Mouse (Mus musculus) limb, embryonic 14.5 days (tissue): ENCODE data around the gene Plcb4. TPM values are rescaled to one million over a fixed set of nuclear protein-coding genes. Genes with fewer than 3 reads are reported as not detected.

Experiments
- ATAC-seq: fragments of 200-750 bp; cut with Nextera tagmentation; 2 replicates; pipeline ENCODE4 v1.8.0; 2017; ENCODE audit warnings: low read depth, moderate number of reproducible peaks, moderate TSS enrichment; ENCODE audit not compliant: low FRiP score
- DNase-seq: peaks from one replicate; pipeline ENCODE4 v3.0.0-alpha.2; 2015; ENCODE audit warnings: low spot score
- H3K27ac ChIP-seq: fragments of 300-500 bp; sonication (generic); replicated peaks from 2 replicates; pipeline ENCODE4 v1.5.1; 2014; ENCODE audit warnings: low read depth, mild to moderate bottlenecking, low read length, moderate library complexity, mixed read lengths
- H3K27me3 ChIP-seq: fragments of 300-500 bp; sonication (generic); 2 replicates; pipeline ENCODE4 v1.6.1; 2014; ENCODE audit warnings: low read length, mixed read lengths; ENCODE audit not compliant: control insufficient read depth, insufficient read depth
- H3K36me3 ChIP-seq: fragments of 300-500 bp; sonication (generic); 2 replicates; pipeline ENCODE4 v1.6.1; 2014; ENCODE audit warnings: mild to moderate bottlenecking, low read length, moderate library complexity, mixed read lengths; ENCODE audit not compliant: control insufficient read depth, insufficient read depth
- H3K4me1 ChIP-seq: fragments of 300-500 bp; sonication (generic); 2 replicates; pipeline ENCODE4 v1.6.1; 2014; ENCODE audit warnings: antibody characterized with exemption, low read length, mixed read lengths; ENCODE audit not compliant: control insufficient read depth, insufficient read depth
- H3K4me2 ChIP-seq: fragments of 300-500 bp; sonication (generic); replicated peaks from 2 replicates; pipeline ENCODE4 v1.6.1; 2014; ENCODE audit warnings: low read depth, mild to moderate bottlenecking, low read length, moderate library complexity; ENCODE audit not compliant: severe bottlenecking
- H3K4me3 ChIP-seq: fragments of 300-500 bp; sonication (generic); replicated peaks from 2 replicates; pipeline ENCODE4 v1.5.1; 2014; ENCODE audit warnings: low read length
- H3K9ac ChIP-seq: fragments of 300-500 bp; sonication (generic); 2 replicates; pipeline ENCODE4 v1.6.1; 2014; ENCODE audit warnings: mild to moderate bottlenecking, low read depth, low read length, moderate library complexity; ENCODE audit not compliant: severe bottlenecking
- H3K9me3 ChIP-seq: fragments of 300-500 bp; sonication (generic); 2 replicates; pipeline ENCODE4 v1.6.1; 2016; ENCODE audit warnings: low read length; ENCODE audit not compliant: control insufficient read depth
- POLR2A ChIP-seq: fragments of 200-500 bp; IDR thresholded peaks from 2 replicates; pipeline ENCODE4 v1.8.0; 2012; ENCODE audit warnings: inconsistent platforms, mild to moderate bottlenecking, moderate library complexity, borderline replicate concordance; ENCODE audit not compliant: insufficient read depth, insufficient read length; ENCODE audit errors: extremely low read depth
- WGBS: fragments of 180-500 bp; shearing (Covaris S2); extraction: QIAGEN DNeasy Blood & Tissue Kit; methylation state at CpG from one replicate; pipeline ENCODE4 v1.1.7; 2014; 5-methylcytosine and 5-hydroxymethylcytosine counted together
- polyA plus RNA-seq, 2 experiments: library from polyadenylated mRNA; depleted of rRNA in 1 of 2; stranded (reverse) in 1 of 2; unstranded in 1 of 2; fragments of >200 nt; fragmentation: Nextera tagmentation in 1 of 2; extraction: Ambion mirVana in 1 of 2; gene quantifications; 2 replicates each; pipeline versions ENCODE4 v1.2.1 to v1.2.3; 2012 to 2014

Plcb4 gene
- polyA plus RNA-seq, 2 experiments = 13.1 to 23.1 TPM

DNA sequence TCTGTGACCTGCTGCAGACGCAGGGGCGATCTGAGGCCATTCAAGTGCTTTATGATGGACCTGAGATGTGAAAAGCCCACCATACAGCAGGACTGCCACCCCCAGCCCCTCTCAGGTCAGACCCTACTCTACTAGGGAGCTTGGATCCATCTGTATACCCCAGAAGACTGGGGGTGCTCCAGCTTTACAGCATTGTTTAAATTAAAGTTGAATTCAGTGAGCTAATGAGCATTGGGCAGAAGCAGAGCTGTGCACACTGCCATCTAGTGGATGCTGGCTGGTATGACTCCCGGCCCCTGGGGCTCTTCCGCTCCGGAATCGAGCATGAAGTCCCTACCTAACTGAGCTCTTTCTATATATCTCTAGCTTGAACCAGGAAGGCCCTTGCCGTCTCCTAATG is 298.9 kb downstream of the Plcb4 start:
- no peaks in the 10 kb centered on the region for H3K4me1 ChIP-seq
- H3K36me3 ChIP-seq = peaks cover 2% of the 10 kb centered on the region; the same call in 1 of the 2 replicates
- 21% methylated on average over 7 of the region's 7 CpGs for WGBS
- H3K9ac ChIP-seq = no peak overlapping the region
- TF ChIP-seq POLR2A = no peak
- H3K27ac ChIP-seq = no peak overlapping the region
- no peaks in the 10 kb centered on the region for H3K27me3 ChIP-seq
- ATAC-seq = peak; percentile 56; the same call in 1 of the 2 replicates
- no peaks in the 10 kb centered on the region for H3K9me3 ChIP-seq
- H3K4me2 ChIP-seq = no peak overlapping the region
- H3K4me3 ChIP-seq = no peak overlapping the region
- DNase-seq = peak; percentile 83

DNA sequence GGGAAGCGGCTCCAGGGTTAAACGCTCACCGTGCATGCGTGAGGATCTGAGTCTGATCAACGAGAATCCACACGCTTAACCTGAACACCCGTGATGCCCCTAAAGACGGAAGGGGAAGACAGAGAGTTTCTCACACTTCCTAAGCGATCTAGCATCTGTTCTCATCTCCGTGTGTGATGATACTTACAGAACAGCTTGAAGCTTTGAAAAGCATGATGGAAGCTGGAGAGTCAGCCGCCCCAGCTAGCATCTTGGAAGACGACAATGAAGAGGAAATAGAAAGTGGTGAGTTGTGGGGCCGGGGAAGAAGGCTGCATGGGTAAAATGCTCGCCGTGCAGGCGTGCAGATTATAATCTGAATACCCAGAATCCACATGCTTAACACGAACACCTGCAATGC is 299.6 kb downstream of the Plcb4 start:
- 88% methylated on average over 17 of the region's 17 CpGs for whole genome bisulfite sequencing

DNA sequence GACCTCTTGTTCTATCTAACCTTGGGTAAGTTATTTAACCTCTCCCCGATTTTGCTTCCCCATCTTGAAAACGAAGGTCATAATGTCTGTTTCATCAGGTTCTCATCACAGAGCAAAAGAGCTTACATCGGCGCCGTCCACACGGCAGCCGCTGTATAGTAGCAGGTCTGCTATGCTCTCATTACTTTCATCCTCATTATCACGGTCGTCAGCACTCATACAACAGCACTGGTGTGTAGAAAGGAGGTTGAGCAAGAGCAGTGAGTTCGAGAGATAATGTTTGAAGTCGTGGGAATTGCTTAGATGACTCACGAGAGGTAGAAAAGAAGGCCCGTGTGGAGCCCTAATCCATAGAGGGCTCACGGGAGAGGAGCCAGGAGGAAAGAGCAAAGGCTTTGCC is 304.3 kb downstream of the Plcb4 start:
- no peaks in the 10 kb centered on the region for H3K4me1 ChIP-seq
- no peak overlapping the region for H3K27ac ChIP-seq
- H3K9me3 ChIP-seq = no peaks in the 10 kb centered on the region
- ATAC-seq (no peak), DNase-seq (no peak)
- H3K9ac ChIP-seq = no peak overlapping the region
- H3K36me3 ChIP-seq = peaks cover 4% of the 10 kb centered on the region; the same call in 1 of the 2 replicates
- 88% methylated on average over 14 of the region's 14 CpGs for WGBS
- no peak for TF ChIP-seq POLR2A
- no peaks in the 10 kb centered on the region for H3K27me3 ChIP-seq
- H3K4me2 ChIP-seq = no peak overlapping the region
- H3K4me3 ChIP-seq = no peak overlapping the region

More for the DNA sequence above, 299.6 kb downstream of the Plcb4 start:
- DNase-seq (no peak), ATAC-seq (no peak)
- Histone ChIP-seq H3K27ac (no peak overlapping the region), H3K4me1 (no peaks in the 10 kb centered on the region), H3K4me2 (no peak overlapping the region), H3K27me3 (no peaks in the 10 kb centered on the region), H3K4me3 (no peak overlapping the region), H3K9ac (no peak overlapping the region), H3K9me3 (no peaks in the 10 kb centered on the region), H3K36me3 (peaks cover 4% of the 10 kb centered on the region; the same call in 1 of the 2 replicates)
- no peak for TF ChIP-seq POLR2A

DNA sequence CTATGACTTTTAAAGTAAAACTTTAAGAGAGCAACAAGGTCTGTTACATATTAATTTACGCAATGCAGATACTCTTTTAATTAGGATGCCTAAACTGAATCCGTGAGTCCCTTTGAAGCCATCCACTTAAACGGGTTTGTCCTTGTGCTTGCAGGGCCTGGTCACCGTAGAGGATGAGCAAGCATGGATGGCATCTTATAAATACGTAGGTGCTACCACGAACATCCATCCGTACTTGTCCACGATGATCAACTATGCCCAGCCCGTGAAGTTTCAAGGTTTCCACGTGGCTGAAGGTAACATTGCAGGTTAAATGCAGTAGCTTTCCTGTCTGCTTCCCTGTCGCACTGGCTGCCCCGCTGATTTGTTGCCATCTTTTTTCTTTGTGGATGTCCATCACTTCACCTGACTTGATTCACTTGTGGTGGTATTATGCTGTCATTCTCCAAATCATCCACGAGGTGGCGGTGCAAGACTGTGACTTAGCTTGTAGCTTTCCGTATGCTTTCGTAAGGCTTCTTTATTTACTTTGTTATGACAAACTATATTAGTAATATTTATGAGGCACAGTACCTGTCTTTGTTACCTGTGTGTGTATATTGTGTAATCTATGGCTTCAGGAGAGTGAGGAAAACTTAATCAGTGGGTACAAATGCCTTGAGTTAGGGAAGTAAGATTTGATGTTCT is 308.2 kb downstream of the Plcb4 start:
- no peak overlapping the region for H3K9ac ChIP-seq
- WGBS = 60% methylated on average over 16 of the region's 16 CpGs
- no peak for ATAC-seq
- no peaks in the 10 kb centered on the region for H3K9me3 ChIP-seq
- no peaks in the 10 kb centered on the region for H3K4me1 ChIP-seq
- TF ChIP-seq POLR2A = no peak
- H3K27me3 ChIP-seq = no peaks in the 10 kb centered on the region
- 0 out of 2 replicates have a peak, but pooled peaks cover 4% of the 10 kb centered on the region for H3K36me3 ChIP-seq
- DNase-seq = peak; percentile 71
- H3K27ac ChIP-seq = no peak overlapping the region
- H3K4me3 ChIP-seq = no peak overlapping the region
- H3K4me2 ChIP-seq = no peak overlapping the region

DNA sequence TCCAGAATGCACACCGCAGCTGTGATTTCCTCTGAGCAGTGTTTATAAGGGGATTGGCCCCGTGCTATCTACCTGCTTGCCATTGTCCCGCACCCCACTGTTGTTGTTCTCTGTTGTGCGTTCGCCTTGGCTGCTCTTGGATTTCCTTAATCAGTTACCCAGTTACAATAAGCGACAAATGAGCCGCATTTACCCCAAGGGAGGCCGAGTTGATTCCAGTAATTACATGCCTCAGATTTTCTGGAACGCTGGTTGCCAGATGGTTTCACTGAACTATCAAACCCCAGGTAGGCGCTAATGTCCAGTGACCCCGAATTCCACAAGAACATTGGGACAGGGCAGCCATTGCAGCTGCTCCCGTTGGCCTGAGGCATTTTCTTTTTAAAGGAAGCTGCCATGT is 309.3 kb downstream of the Plcb4 start:
- H3K27me3 ChIP-seq = no peaks in the 10 kb centered on the region
- DNase-seq = no peak
- no peak overlapping the region for H3K4me3 ChIP-seq
- H3K4me1 ChIP-seq = no peaks in the 10 kb centered on the region
- H3K4me2 ChIP-seq = no peak overlapping the region
- H3K27ac ChIP-seq = no peak overlapping the region
- WGBS = 43% methylated on average over 12 of the region's 12 CpGs
- no peak for TF ChIP-seq POLR2A
- H3K9me3 ChIP-seq = no peaks in the 10 kb centered on the region
- ATAC-seq = no peak
- no peak overlapping the region for H3K9ac ChIP-seq
- H3K36me3 ChIP-seq = peaks cover 3% of the 10 kb centered on the region; the same call in 1 of the 2 replicates
